In genomic region chr11:54113352-54113751, GRCm38 (mm10) we compare ENCODE assay signal across 8 mouse cellular contexts. TPM values are rescaled to one million over a fixed set of nuclear protein-coding genes. Genes with fewer than 3 reads are reported as not detected.
DNase-seq lines count a peak whose midpoint lies in the region; ATAC-seq and TF ChIP-seq lines count a peak whose summit lies in the region.

No protein-coding gene starts in this region.

- peak overlapping the region; percentile 93 for H3K27ac ChIP-seq in lung, embryonic 14.5 days (ENCODE audit: low read depth)
- H3K27ac ChIP-seq in embryonic fibroblast, embryonic 13.5 days (ENCODE audit: insufficient read depth, low read length): peak overlapping the region; percentile 75
- H3K27ac ChIP-seq in intestine, embryonic 14.5 days (ENCODE audit: low read depth): peak overlapping the region; percentile 89

- H3ac ChIP-seq in myocyte (ENCODE audit: control insufficient read depth, insufficient read length): no peak overlapping the region

- TF ChIP-seq POLR2A in embryonic fibroblast, embryonic 13.5 days (IDR thresholded peaks at IDR 0.05; ENCODE audit: low read depth, low read length): no peak
- no peak for TF ChIP-seq POLR2A in myocyte (IDR thresholded peaks at IDR 0.05; ENCODE audit: insufficient read length, low read depth)

- H3K27me3 ChIP-seq in lung, embryonic 14.5 days (ENCODE audit: insufficient read depth, low read length): no peaks in the 10 kb centered on the region
- H3K27me3 ChIP-seq in intestine, embryonic 14.5 days (replicated peaks; ENCODE audit: control insufficient read depth, insufficient read depth, low read length): no peaks in the 10 kb centered on the region
- H3K27me3 ChIP-seq in myocyte (ENCODE audit: control insufficient read depth, insufficient read depth, insufficient read length): no peaks in the 10 kb centered on the region

- peak; percentile 72 for DNase-seq in lung, embryonic 14.5 days
- DNase-seq in lung, adult 18-20 months: no peak
- no peak for DNase-seq in intestine, embryonic 14.5 days (ENCODE audit: low spot score)
- DNase-seq in left cerebral cortex, adult 9 months (ENCODE audit: low spot score in 2 of 2): no peak
- no peak for DNase-seq in urinary bladder, adult 18-20 months (ENCODE audit: low spot score in 2 of 2)
- DNase-seq in adrenal gland, postnatal 14 days: no peak

- peak overlapping the region; percentile 44 for H3K9ac ChIP-seq in lung, embryonic 14.5 days
- peak overlapping the region; percentile 40 for H3K9ac ChIP-seq in intestine, embryonic 14.5 days (ENCODE audit: low read length)

- peak overlapping the region; percentile 56 for H3K4me2 ChIP-seq in lung, embryonic 14.5 days
- peak overlapping the region; percentile 41 for H3K4me2 ChIP-seq in intestine, embryonic 14.5 days (ENCODE audit: low read length)
- peak overlapping the region; percentile 61 for H3K4me2 ChIP-seq in myocyte (ENCODE audit: low read depth)

- H3K4me3 ChIP-seq in lung, embryonic 14.5 days (ENCODE audit: low read depth, low read length): peak overlapping the region; percentile 19
- H3K4me3 ChIP-seq in embryonic fibroblast, embryonic 13.5 days (ENCODE audit: insufficient read depth, low read length): no peak overlapping the region
- H3K4me3 ChIP-seq in intestine, embryonic 14.5 days (ENCODE audit: low read depth, low read length): 0 out of 2 replicates have a peak overlapping the region, but pooled peaks have one; percentile 7
- no peak overlapping the region for H3K4me3 ChIP-seq in myocyte

- peaks cover 18% of the 10 kb centered on the region for H3K4me1 ChIP-seq in lung, embryonic 14.5 days (ENCODE audit: insufficient read depth)
- H3K4me1 ChIP-seq in embryonic fibroblast, embryonic 13.5 days (ENCODE audit: control insufficient read depth, insufficient read depth, low read length): peaks cover 14% of the 10 kb centered on the region
- peaks cover 22% of the 10 kb centered on the region for H3K4me1 ChIP-seq in intestine, embryonic 14.5 days (replicated peaks; ENCODE audit: control insufficient read depth, insufficient read depth, low read length)

- H3K9me3 ChIP-seq in lung, embryonic 14.5 days (ENCODE audit: low read depth, low read length): no peaks in the 10 kb centered on the region
- no peaks in the 10 kb centered on the region for H3K9me3 ChIP-seq in intestine, embryonic 14.5 days (ENCODE audit: control insufficient read depth, low read length)

- WGBS in lung, embryonic 14.5 days: 5% methylated on average over 4 of the region's 4 CpGs
- WGBS in intestine, embryonic 14.5 days: 21% methylated on average over 4 of the region's 4 CpGs

- no peaks in the 10 kb centered on the region for H3K79me2 ChIP-seq in myocyte (ENCODE audit: control insufficient read depth, insufficient read depth)

- TF ChIP-seq CTCF in lung, embryonic 14.5 days (IDR thresholded peaks at IDR 0.05; ENCODE audit: low read depth): no peak
- no peak for TF ChIP-seq CTCF in embryonic fibroblast, embryonic 13.5 days (IDR thresholded peaks at IDR 0.05; ENCODE audit: borderline replicate concordance, insufficient read depth, low read length)

- H3K36me3 ChIP-seq in lung, embryonic 14.5 days (ENCODE audit: insufficient read depth): peaks cover 8% of the 10 kb centered on the region
- H3K36me3 ChIP-seq in intestine, embryonic 14.5 days (ENCODE audit: control insufficient read depth, insufficient read depth, low read length): peaks cover 26% of the 10 kb centered on the region; the same call in 1 of the 2 replicates
- H3K36me3 ChIP-seq in myocyte (ENCODE audit: control insufficient read depth, insufficient read depth): peaks cover 32% of the 10 kb centered on the region

- peak; percentile 32; the same call in 1 of the 2 replicates for ATAC-seq in lung, embryonic 14.5 days (ENCODE audit: insufficient read depth)
- ATAC-seq in intestine, embryonic 14.5 days (replicated peaks; ENCODE audit: low FRiP score, low TSS enrichment, low read depth): no peak; the same call in 1 of the 2 replicates

TF ChIP-seq in myocyte, 11 proteins besides CTCF, POLR2A, EP300 and RAD21:
- TF ChIP-seq TCF12 (IDR thresholded peaks at IDR 0.05; ENCODE audit: insufficient read depth, poor library complexity, severe bottlenecking) (no peak), REST (IDR thresholded peaks at IDR 0.05; ENCODE audit: insufficient read depth, insufficient read length) (no peak), TCF3 (IDR thresholded peaks at IDR 0.05; ENCODE audit: insufficient read length, low read depth) (no peak), SRF (IDR thresholded peaks at IDR 0.05; ENCODE audit: control insufficient read depth, insufficient read length, low read depth) (no peak), MAX (IDR thresholded peaks at IDR 0.05; ENCODE audit: low read depth) (no peak), MYOG (IDR thresholded peaks at IDR 0.05; ENCODE audit: control insufficient read depth in 1 of 3, insufficient read depth in 1 of 3, insufficient read length in 2 of 3, low read depth in 2 of 3) (no peak), MYOD1 (IDR thresholded peaks at IDR 0.05; ENCODE audit: control insufficient read depth in 1 of 3, insufficient read length in 2 of 3, low read depth in 2 of 3) (no peak), E2F4 (IDR thresholded peaks at IDR 0.05; ENCODE audit: insufficient read depth) (no peak), CEBPB (IDR thresholded peaks at IDR 0.05; ENCODE audit: insufficient read depth, poor library complexity, severe bottlenecking) (no peak), POLR2AphosphoS2 (IDR thresholded peaks at IDR 0.05; ENCODE audit: insufficient read length, low read depth) (no peak), USF1 (IDR thresholded peaks at IDR 0.05; ENCODE audit: low read depth) (no peak)

RNA-seq across cellular contexts. Expression of gene P4ha2, which starts 13.5 kb away (rescaled TPM):
- polyA plus RNA-seq in lung, embryonic 14.5 days (2014; fragmentation: Nextera tagmentation; extraction: Ambion mirVana): 26.0 and 28.4 TPM in 2 replicates
- polyA plus RNA-seq in embryonic fibroblast, embryonic 13.5 days (2011; ENCODE audit: insufficient read length, low read depth, missing spikeins): 76.7 and 86.7 TPM in 2 replicates
- polyA plus RNA-seq in intestine, embryonic 14.5 days (2014; fragmentation: Nextera tagmentation; extraction: Ambion mirVana): 38.7 and 44.4 TPM in 2 replicates
- 89.0 TPM for polyA plus RNA-seq in myocyte (2012; fragmentation: generic; extraction: Trizol)
- total RNA-seq in adrenal gland, postnatal 14 days (2021): 24.3 and 28.3 TPM in 2 replicates

RNA-seq across cellular contexts. Expression of gene Pdlim4, which starts 44.5 kb away (rescaled TPM):
- polyA plus RNA-seq in lung, embryonic 14.5 days (2014; fragmentation: Nextera tagmentation; extraction: Ambion mirVana): 12.1 and 12.6 TPM in 2 replicates
- 18.3 and 20.0 TPM in 2 replicates for polyA plus RNA-seq in embryonic fibroblast, embryonic 13.5 days (2011; ENCODE audit: insufficient read length, low read depth, missing spikeins)
- polyA plus RNA-seq in intestine, embryonic 14.5 days (2014; fragmentation: Nextera tagmentation; extraction: Ambion mirVana): 48.2 and 59.5 TPM in 2 replicates
- 469 TPM for polyA plus RNA-seq in myocyte (2012; fragmentation: generic; extraction: Trizol)
- 12.6 and 15.0 TPM in 2 replicates for total RNA-seq in adrenal gland, postnatal 14 days (2021)

Comparison
In these comparisons a context has a peak if more than half of its experiments do, and no peak if none do; other contexts are left out.
1. H3K4me3 ChIP-seq: peak in lung, embryonic 14.5 days (single experiment) and intestine, embryonic 14.5 days (single experiment); none in embryonic fibroblast, embryonic 13.5 days (single experiment) and myocyte (single experiment).
2. Peak in every context shown above with its lines, with median percentiles within 50 percentile points of each other: H3K27ac ChIP-seq and H3K4me2 ChIP-seq.